Mouse (Mus musculus) ES-E14 (cell line): ENCODE results near the gene Lamp1.

ENCODE experiments used
- CHD2 ChIP-seq: IDR thresholded peaks from 2 replicates; pipeline ENCODE4 v1.6.1; 2014; ENCODE audit warnings: mild to moderate bottlenecking, low read depth, low read length, inconsistent platforms
- MAFK ChIP-seq: IDR thresholded peaks from 2 replicates; pipeline ENCODE4 v1.6.1; 2014; ENCODE audit warnings: mild to moderate bottlenecking, low read depth, low read length, inconsistent platforms; ENCODE audit not compliant: insufficient read depth
- ZC3H11A ChIP-seq: IDR thresholded peaks from 2 replicates; pipeline ENCODE4 v1.6.1; 2012; ENCODE audit warnings: low read depth, mild to moderate bottlenecking, inconsistent platforms, low read length, borderline replicate concordance
- ZNF384 ChIP-seq: IDR thresholded peaks from 2 replicates; pipeline ENCODE4 v1.6.1; 2012; ENCODE audit warnings: low read depth, low read length, inconsistent platforms

DNA sequence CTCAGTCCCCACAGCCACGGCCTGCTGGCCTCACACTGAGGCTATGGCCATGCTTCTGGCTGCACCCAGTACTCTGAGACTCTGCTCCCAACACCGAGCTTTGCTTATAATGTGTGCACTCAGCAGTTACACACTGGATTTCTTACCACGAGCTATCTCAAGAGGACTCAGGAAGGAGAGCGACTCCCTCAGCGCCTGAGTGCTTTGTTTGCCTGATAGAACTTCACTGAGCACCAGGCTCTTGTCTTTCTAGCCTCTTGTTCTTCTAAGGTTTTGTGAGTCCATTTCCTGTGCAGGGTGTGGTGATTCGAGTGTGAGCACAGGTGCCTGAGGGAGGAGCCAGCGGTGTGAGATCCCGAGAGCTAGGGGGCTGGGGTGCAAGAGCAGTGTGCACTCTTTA, 34.1 kb upstream of the Lamp1 start:
- TF ChIP-seq ZC3H11A (no peak), CHD2 (no peak), MAFK (no peak), ZNF384 (no peak)
